Mouse (Mus musculus) thymus, postnatal 14 days (tissue): ENCODE data around the gene B4galnt3.

Experiments
- DNase-seq: peaks from one replicate; pipeline ENCODE4 v3.0.0; 2021

The B4galnt3 gene

GRCm38 (mm10) chr6:120216702-120217101 is 77.7 kb downstream of the B4galnt3 start:
- DNase-seq: no peak

- DNase-seq: no peak
Observed at GRCm38 (mm10) chr6:120211536-120211935, 82.8 kb downstream of the B4galnt3 start.

GRCm38 (mm10) chr6:120206586-120206985 is 87.8 kb downstream of the B4galnt3 start:
- no peak for DNase-seq

- DNase-seq: no peak
Observed at GRCm38 (mm10) chr6:120202406-120202805, 92.0 kb downstream of the B4galnt3 start.

- no peak for DNase-seq
Observed at GRCm38 (mm10) chr6:120201956-120202355, 92.4 kb downstream of the B4galnt3 start.

- DNase-seq: peak; percentile 59
Observed at GRCm38 (mm10) chr6:120199638-120200394, 94.5 kb downstream of the B4galnt3 start.

GRCm38 (mm10) chr6:120197964-120198363 is 96.4 kb downstream of the B4galnt3 start:
- peak; percentile 88 for DNase-seq

GRCm38 (mm10) chr6:120196837-120197236 is 97.5 kb downstream of the B4galnt3 start:
- peak; percentile 69 for DNase-seq

GRCm38 (mm10) chr6:120194963-120195362 is 99.4 kb downstream of the B4galnt3 start:
- DNase-seq: no peak

- no peak for DNase-seq
Observed at GRCm38 (mm10) chr6:120194305-120194704, 100.1 kb downstream of the B4galnt3 start.

GRCm38 (mm10) chr6:120193793-120194192 is 100.6 kb downstream of the B4galnt3 start:
- DNase-seq: no peak

- peak; percentile 90 for DNase-seq
Observed at GRCm38 (mm10) chr6:120193174-120193573, 101.2 kb downstream of the B4galnt3 start.

GRCm38 (mm10) chr6:120192211-120192870 is 102.0 kb downstream of the B4galnt3 start:
- no peak for DNase-seq

GRCm38 (mm10) chr6:120191396-120192170 is 102.8 kb downstream of the B4galnt3 start:
- no peak for DNase-seq

GRCm38 (mm10) chr6:120190912-120191311 is 103.4 kb downstream of the B4galnt3 start:
- DNase-seq: no peak

- no peak for DNase-seq
Observed at GRCm38 (mm10) chr6:120190365-120190764, 104.0 kb downstream of the B4galnt3 start.

GRCm38 (mm10) chr6:120189287-120189686 is 105.1 kb downstream of the B4galnt3 start:
- DNase-seq: no peak

- DNase-seq: peak; percentile 84
Observed at GRCm38 (mm10) chr6:120188376-120189235, 105.8 kb downstream of the B4galnt3 start.

- DNase-seq: peak; percentile 87
Observed at GRCm38 (mm10) chr6:120187587-120188176, 106.7 kb downstream of the B4galnt3 start.

- DNase-seq: no peak
Observed at GRCm38 (mm10) chr6:120186594-120186993, 107.8 kb downstream of the B4galnt3 start.

GRCm38 (mm10) chr6:120185756-120186155 is 108.6 kb downstream of the B4galnt3 start:
- peak; percentile 87 for DNase-seq
